Comparison of ENCODE assay signal across 18 mouse cellular contexts in the genomic region with DNA sequence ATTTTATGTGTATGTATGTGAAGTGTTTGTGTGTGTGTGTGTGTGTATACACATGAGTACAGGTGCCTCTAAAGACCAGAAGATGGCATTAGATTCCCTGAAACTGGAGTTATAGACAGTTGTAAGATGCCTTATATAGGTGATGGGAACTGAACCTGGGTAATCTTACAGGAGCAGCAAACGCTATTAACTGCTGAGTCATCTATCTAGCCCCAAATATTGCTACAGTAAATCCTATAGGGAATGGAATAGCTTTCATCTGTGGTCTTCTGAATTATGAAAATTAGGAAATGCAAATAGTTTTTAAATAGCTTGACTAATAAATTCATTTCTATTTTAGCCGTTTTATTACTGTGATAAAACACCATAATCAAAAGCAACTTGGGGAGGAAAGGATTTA.
"Had no signal": no experiment of that assay in that cellular context is flagged by ENCODE, and none has a peak within 500 bp of the region (broad histone marks: within the 10 kb centered on the region; RNA-seq: fewer than 3 reads in every experiment).

No protein-coding gene starts in this region.

- ATAC-seq: midbrain, embryonic 16.5 days had no signal

- H3K4me2 ChIP-seq: lung, embryonic 14.5 days; midbrain, embryonic 12.5 days; neural tube, embryonic 13.5 days; neural tube, embryonic 15.5 days had no signal

- H3K4me1 ChIP-seq: midbrain, embryonic 10.5 days; midbrain, embryonic 12.5 days; neural tube, embryonic 13.5 days; neural tube, embryonic 15.5 days had no signal

- H3K4me3 ChIP-seq: midbrain, embryonic 10.5 days; midbrain, embryonic 12.5 days; myocyte; neural tube, embryonic 13.5 days; neural tube, embryonic 15.5 days had no signal

- H3K9me3 ChIP-seq: midbrain, embryonic 10.5 days; midbrain, embryonic 12.5 days; neural tube, embryonic 13.5 days; neural tube, embryonic 15.5 days had no signal

- H3K9ac ChIP-seq: lung, embryonic 14.5 days; midbrain, embryonic 12.5 days; neural tube, embryonic 13.5 days; neural tube, embryonic 15.5 days had no signal

- H3K27ac ChIP-seq: midbrain, embryonic 10.5 days; midbrain, embryonic 12.5 days; neural tube, embryonic 13.5 days; neural tube, embryonic 15.5 days had no signal

- DNase-seq: lung, embryonic 14.5 days; lung, postnatal 10 days; lung, postnatal 4 days; midbrain, embryonic 14.5 days; retina, postnatal 1 day; right cerebral cortex, adult 18-20 months; right cerebral cortex, postnatal 25 days; right cerebral cortex, postnatal 4 days; spleen, adult 18-20 months; thymus, adult 18-20 months; thymus, postnatal 14 days; thymus, postnatal 36 days had no signal

- H3K27me3 ChIP-seq: midbrain, embryonic 12.5 days; neural tube, embryonic 13.5 days; neural tube, embryonic 15.5 days had no signal
